Mouse (Mus musculus) kidney, postnatal 10 days (tissue): ENCODE data around the gene Abi1.
"Not testable (repeated sequence)": the region's sequence is repeated elsewhere in the genome, so short reads cannot be mapped to it uniquely, and the experiment has no call there.

ENCODE experiments used
- DNase-seq: peaks from one replicate; pipeline ENCODE4 v3.0.0; 2021; ENCODE audit warnings: mixed read lengths

Abi1 gene

DNA sequence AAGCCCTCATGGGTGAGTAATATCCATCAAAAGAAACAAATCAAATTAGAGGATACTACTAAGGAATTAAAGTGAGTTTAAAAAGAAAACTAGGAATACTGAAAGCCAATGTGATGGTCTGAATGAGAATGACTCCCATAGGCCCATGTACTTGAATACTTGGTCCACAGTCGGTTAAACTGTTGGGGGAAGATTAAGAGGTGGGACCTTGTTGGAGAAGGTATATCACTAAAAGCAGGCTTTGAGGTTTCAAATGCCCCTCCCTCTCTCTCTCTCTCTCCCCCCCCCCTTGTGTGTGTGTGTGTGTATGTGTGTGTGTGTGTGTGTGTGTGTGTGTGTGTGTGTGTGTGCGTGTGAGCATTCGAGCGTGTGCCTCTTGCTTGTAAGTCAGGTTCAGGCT lies 9.4 kb downstream of the Abi1 start:
- DNase-seq: no peak

DNA sequence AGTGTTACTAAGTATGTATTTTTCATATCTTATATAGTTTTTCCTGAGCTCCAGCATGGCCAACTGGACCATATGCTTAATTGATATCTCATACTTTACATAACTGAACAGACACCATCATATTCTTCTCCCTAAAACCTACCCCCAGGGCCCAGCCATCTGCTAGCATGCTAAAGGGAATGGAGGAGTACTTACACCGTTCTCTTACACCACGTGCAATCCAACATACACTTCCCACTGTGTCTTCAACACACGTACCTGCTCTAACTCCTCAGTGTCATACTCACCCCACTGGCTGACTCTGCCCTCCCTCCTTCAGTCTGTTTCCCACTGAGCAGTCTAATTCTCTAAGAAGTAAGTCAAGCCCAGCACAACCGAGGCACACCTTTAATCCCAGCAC lies 11.2 kb downstream of the Abi1 start:
- no peak for DNase-seq

DNA sequence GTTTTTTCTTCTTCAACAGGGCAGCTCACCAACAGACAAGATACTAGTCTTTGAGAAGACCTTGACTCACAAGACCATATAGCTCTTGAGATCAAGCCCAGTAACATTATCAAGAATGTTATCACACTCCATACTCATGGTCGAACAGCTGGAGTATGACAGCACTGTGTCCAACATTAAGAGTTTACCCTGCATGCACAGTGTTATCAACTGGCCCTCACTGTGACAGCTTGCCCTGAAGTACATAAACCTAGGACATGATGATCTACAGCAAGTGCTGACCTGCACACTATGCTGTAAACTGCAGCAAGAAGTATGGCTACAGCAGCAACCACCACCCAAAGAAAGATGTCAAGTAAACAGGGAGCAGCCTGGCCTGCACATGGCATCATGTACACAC lies 13.7 kb downstream of the Abi1 start:
- DNase-seq: no peak

GRCm38 (mm10) chr2:23023714-23024282 lies 16.2 kb downstream of the Abi1 start:
- no peak for DNase-seq

DNA sequence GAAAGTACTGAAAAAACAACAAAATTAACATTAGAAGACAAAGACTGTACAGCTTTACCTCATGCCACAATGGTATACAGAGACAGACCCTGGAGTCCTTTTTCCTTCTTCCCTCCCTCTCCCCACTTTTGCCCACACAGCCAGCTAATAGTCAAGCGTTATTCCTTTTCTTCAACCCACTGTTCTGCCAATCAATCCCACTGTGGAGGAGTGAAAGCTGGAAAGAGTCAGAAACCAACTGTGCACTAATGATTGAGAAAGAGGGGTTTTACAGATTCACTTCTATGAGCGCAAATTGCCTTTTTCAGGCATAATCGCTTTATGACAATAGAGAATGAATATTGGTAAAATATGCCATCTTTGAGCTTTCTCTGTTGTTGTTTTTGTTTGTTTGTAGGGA lies 17.0 kb downstream of the Abi1 start:
- DNase-seq: no peak

- no peak for DNase-seq
Measured at GRCm38 (mm10) chr2:23021721-23022120, 18.3 kb downstream of the Abi1 start.

GRCm38 (mm10) chr2:23021320-23021719 lies 18.7 kb downstream of the Abi1 start:
- no peak for DNase-seq

GRCm38 (mm10) chr2:23019170-23019569 lies 20.9 kb downstream of the Abi1 start:
- no peak for DNase-seq

GRCm38 (mm10) chr2:23016121-23016520 lies 23.9 kb downstream of the Abi1 start:
- DNase-seq: no peak

- DNase-seq: no peak
Measured at GRCm38 (mm10) chr2:23015335-23015734, 24.7 kb downstream of the Abi1 start.

DNA sequence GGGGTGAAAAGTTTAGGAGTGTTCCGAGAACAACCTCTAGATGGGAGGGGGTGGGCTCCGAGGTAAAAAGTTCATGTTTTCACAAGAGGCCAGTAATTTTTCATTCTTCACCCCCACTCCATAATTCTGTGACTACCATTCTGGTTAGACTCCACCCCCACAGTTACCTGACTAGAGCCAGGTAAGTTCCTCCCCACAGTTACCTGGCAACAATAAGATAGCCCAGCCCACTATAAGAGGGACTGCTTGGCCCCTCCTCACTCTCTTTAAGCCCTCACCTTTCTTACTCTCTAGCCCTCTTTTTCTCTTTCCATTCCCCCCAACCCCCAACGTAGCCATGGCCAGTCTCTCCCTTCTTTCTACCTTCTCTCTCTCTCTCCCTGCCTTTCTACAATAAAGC lies 25.1 kb downstream of the Abi1 start:
- not testable (repeated sequence) for DNase-seq

GRCm38 (mm10) chr2:23008256-23008655 lies 31.8 kb downstream of the Abi1 start:
- no peak for DNase-seq

GRCm38 (mm10) chr2:23007577-23007976 lies 32.5 kb downstream of the Abi1 start:
- no peak for DNase-seq

- no peak for DNase-seq
Measured at GRCm38 (mm10) chr2:23007149-23007548, 32.9 kb downstream of the Abi1 start.

- DNase-seq: no peak
Measured at GRCm38 (mm10) chr2:23006219-23006618, 33.8 kb downstream of the Abi1 start.

DNA sequence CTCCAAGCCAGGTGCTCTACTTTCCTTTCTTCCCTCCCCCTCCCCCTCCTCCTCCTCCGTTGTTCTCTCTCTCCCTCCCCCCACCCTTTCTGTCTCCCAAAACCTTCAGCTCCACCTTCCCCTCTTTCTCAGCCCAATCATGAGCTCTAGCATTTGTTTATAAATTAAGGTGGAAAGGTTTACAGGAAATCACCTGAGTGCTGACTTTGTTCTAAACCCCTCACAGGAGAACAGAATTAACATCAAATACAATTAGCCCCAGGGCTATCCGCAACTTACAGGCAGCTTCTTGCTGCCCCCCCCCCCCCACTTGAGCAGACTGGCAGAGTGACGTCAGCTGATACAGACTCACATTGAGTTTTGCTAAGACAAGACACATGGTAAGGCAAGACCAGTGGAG lies 37.4 kb downstream of the Abi1 start:
- no peak for DNase-seq

DNA sequence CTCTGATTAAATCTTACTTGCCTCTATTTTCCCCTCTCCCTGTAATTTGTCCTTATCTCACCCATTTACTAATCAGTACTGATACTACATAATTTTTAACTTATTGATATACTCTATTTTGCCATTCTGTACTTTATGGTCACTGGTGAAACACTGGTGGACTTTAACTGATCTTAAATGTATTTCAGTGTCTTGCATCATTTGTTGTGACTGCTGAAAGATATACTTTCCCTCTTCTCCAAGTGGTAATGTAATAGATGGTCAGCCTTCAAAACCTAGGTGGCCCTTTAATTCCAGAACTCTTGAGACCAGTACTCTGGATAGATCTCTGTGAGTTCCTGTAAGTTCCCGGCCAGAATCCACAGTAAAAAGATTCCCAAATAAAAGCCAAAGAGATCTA lies 40.4 kb downstream of the Abi1 start:
- DNase-seq: no peak

GRCm38 (mm10) chr2:22998804-22999203 lies 41.2 kb downstream of the Abi1 start:
- no peak for DNase-seq

GRCm38 (mm10) chr2:22998015-22998414 lies 42.0 kb downstream of the Abi1 start:
- no peak for DNase-seq

DNA sequence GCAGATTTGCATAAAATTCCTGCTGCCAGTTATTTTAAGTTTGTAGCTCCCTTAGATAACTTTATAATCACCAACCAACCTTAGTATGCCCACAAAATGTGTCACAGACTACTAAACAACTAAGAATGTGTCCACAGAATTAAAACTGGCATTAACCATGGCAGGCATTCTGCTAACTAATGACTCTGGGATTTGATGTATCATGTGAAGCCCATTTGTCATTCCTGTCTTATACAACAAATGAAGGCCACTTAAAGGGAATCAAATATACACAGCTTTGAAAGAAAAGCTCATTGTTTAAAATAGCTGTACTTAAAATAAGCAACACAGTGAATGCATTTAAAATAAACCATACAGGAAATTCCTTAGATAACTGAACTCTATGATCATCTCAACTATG lies 44.0 kb downstream of the Abi1 start:
- no peak for DNase-seq

GRCm38 (mm10) chr2:22985973-22986657 lies 53.9 kb downstream of the Abi1 start:
- DNase-seq: no peak

- DNase-seq: no peak
Measured at GRCm38 (mm10) chr2:22977387-22977973, 62.6 kb downstream of the Abi1 start.

GRCm38 (mm10) chr2:22962970-22963369 lies 77.1 kb downstream of the Abi1 start:
- DNase-seq: no peak

DNA sequence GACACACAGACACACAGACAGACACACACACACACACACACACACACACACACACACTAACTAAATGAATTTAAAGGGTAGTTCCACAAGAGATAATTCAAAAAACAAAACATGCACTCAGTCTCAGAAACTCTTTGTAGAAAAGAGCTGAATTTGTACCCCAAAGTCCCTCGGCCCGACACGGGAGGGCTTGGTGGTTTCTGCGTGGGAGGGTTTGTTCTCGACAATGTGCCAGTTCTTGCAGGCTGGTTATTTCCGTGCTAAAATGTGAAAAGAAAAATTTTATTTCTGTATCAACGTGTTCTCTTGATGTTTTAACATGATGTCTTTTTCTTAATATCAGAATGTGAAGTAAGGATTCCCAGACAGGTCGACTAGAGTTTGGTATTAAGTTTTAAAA lies 77.8 kb downstream of the Abi1 start:
- DNase-seq: no peak

DNA sequence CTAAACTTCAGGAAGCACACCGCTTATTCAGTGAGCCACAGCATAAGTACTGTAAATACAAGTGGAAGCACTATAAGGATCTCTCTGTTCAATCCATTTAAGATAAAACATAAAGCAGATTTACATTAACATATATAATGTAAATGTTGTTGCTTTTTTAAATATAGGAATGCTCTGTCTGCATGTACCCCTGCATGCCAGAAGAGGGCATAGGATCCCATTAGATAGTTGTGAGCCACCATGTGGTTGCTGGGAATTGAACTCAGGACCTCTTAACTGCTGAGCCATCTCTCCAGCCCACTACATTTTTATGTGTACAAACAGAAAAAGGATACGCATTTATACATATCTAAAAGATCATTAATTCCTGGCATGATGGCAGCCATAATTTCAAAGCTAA lies 78.4 kb downstream of the Abi1 start:
- no peak for DNase-seq
